Mouse (Mus musculus): ENCODE data around the gene Plpp3. TPM values are rescaled to one million over a fixed set of nuclear protein-coding genes. Genes with fewer than 3 reads are reported as not detected.

Gene Plpp3
- 100 to 1,000 TPM; 110 to 114 TPM for total RNA-seq (2021)

DNA sequence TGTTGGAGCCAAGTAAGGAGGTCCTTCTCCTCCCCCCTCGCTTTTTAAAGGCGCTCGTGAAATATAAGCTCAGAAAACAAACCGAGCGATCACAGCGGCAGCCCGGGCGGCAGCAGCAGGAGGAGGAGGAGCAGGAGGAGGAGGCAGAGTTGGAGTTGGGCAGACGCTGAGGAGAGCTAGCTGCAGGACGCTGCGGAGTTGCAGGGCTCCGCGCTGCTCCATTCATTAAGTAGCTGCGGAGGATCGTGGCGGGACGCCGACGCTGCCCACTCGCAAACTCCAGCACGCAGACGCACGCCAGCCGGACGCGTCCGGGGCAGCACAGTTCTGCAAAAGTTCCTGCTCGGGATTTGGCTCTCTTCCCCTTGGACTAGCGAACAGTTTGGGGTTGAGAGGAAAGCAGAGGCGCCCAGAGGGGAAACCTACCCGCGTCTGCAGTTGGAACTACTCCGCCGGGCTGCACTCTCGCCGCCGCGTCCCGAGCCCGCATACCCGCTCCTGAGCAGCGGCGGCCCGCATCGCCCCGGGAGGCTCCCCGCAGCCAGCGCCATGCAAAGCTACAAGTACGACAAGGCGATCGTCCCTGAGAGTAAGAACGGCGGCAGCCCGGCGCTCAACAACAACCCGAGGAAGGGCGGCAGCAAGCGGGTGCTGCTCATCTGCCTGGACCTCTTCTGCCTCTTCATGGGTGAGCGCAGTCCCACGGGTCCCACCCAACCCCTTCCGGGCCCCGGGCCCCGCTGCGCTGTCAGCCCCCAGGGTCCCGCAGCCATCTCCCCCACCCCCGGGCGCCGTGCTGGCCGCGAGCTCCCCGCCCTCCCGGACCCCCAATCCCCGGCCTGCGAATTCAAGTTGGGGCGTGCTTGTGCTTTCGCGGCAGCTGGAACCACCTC is at the start of gene Plpp3:
TSS of gene Plpp3 (plus strand) at position 72 of the 893 bp plus-strand sequence.
- peak; percentile 78 to 84 for DNase-seq (ENCODE audit: extremely low spot score in 1 of 2, low spot score in 2 of 2)
- intact Hi-C loops (cut with DNase I) = loop anchor here (5.0 to 10.0 kb wide), 5 partner anchors 45 to 990 kb away; no protein-coding TSS in a partner anchor

DNA sequence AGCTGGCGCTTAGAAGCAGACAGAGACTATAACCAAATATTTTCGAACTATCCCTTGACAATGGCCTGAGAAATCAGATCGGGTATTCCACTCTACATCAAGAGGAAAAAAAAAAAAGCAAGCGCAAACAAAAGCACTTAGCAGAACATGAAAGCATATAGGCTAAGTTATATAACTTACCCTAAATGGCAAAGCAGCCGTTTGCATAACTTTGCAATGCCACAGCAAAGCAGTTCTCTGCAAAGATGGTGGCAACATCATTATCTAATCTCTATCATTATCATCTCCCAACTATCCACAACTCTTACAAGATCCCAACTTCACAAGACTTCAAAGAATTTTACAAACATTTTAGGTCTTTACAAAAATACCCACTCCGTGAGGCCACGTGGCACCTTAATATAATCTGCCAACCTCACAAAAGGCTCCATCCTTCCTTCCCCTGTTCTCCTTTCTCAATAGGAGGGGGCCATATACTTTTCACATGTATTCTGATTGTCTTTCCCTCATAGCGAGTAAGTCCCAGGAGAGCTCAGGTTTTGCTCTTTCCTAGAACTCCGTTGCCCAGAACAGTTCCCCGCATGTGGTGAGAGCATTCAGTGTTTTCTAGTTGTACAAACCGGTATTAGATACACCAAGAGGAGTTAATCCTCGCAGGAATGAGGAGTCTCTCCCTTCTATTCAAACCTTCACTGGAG is 49.1 kb upstream of the Plpp3 start:
- intact Hi-C loops (cut with DNase I) = loop anchor here (5.0 kb wide), 1 partner anchor 71 kb away; no protein-coding TSS in a partner anchor
- no peak for DNase-seq (ENCODE audit: extremely low spot score in 1 of 2, low spot score in 2 of 2)

DNA sequence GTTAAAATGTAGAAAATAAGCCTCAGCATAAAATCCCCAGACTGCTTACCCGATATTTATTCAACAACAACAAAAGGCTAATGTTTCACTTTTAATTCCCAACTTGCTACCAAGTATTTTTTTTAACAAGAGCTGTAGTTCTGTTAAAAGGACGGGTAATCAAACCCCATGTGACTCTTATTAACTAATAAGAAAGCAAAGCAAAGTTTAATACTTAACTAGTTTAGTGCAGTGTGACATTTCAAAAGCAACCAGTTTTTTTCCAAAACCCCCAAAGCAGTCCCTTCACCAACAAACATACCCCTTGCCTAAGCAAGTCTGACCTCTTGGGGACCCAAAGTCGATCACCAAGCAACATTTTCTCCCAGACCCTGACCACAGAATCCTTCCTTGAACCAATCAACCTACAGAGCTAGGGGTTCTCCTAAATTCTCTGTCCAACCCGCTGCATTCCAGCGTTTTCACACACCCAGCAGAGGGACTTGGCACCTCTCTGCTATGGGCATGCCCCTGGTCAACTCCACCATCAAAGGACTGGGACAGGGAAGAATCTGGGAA is 48.4 kb upstream of the Plpp3 start:
- intact Hi-C loops (cut with DNase I) = loop anchor here (5.0 kb wide), 1 partner anchor 71 kb away; no protein-coding TSS in a partner anchor

DNA sequence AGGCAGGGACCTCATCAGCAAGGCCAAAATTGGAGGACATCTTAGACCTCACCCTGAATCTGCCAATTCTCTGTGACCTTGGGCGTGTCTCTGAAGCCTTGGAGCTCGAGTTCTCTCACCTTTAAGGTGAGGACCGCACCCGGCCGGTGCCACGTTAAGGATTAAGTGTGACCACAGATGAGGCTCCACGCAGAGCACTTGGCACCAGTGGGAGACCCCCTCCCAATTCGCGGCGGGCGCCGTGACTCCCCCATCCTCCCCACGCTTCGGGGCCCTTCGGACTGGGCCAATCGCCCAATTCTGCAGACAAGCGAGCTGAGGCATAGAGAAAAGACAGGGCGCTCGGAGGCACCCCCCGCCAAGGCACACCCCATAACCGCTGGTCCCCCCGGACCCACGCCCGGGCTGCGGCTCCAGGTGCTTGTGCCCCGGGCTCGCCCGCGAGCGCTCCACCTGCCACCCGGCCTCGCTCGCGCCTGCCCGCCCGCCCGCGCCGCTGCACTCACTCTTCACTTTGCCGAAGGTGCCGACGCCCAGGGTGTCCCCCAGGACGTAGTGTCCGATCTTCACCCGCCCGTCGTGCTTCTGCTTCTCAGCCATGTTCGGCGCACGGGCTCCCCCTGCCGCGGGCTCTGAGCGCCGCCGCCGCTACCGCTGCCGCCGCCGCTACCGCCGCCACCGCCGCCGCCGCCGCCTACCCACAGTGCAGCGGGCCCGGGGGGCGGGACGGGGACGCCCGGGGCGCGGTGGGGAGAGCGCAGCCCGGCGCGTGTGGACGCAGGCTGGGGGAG is 47.8 kb upstream of the Plpp3 start, which contains the start of gene Prkaa2:
TSS of gene Prkaa2 (minus strand) at position 692 of the 791 bp plus-strand sequence.
- intact Hi-C loops (cut with DNase I) = loop anchor here (5.0 kb wide), 1 partner anchor 72 kb away; no protein-coding TSS in a partner anchor
- peak; percentile 49 to 88 for DNase-seq (ENCODE audit: extremely low spot score in 1 of 2, low spot score in 2 of 2)

More for the DNA sequence above, 48.4 kb upstream of the Plpp3 start:
- no peak for DNase-seq (ENCODE audit: extremely low spot score in 1 of 2, low spot score in 2 of 2)

DNA sequence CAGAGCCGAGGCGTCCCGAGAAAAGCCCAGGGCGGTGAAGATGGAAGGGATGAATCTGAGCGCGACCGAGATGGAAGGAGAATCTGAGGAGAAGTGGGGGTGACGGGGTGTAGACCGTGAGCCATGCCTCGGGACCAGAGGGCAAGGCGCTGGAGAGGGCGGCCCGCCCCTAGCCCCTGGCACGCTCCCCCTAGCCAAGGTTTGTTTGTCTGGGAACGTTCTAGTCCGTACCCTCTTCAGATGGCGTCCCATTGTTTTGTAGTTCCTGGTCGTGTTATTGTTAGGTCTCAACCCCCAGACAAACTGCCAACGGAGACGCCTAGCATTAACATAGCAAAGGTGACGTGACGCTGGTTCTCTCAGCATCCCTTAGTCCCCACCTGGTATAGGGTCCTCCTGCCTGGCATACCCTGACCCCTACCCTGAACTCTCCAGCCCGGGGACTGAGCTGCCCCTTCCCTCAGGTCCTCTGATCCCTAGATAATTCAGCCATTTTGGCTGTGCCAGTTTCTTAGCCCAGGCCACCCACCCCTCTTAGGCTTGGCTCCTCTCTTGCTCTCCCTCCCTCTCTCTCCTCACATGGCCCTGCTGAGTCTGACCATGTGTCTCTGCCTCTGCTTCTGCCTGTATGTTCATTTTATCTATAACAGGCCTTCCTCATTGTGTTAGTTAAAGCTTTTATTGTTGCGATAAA is 47.0 kb upstream of the Plpp3 start:
- intact Hi-C loops (cut with DNase I) = loop anchor here (5.0 kb wide), 1 partner anchor 73 kb away; no protein-coding TSS in a partner anchor
- DNase-seq (ENCODE audit: extremely low spot score in 1 of 2, low spot score in 2 of 2) = peak; percentile 31 to 47

DNA sequence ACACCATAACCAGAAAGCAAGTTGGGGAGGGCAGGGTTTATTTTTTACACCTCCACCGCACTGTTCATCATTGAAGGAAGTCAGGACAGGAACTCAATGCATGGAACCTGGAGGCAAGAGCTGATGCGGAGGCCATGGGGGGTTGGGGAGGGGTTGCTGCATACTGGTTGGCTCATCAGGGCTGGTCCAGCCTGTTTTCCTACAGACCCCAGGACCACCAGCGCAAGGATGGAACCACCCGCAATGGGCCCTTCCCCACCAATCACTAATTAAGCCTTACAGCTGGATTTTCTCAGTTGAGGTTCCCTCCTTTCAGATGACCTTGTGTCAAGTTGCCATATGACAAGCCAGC is 46.5 kb upstream of the Plpp3 start:
- DNase-seq (ENCODE audit: extremely low spot score in 1 of 2, low spot score in 2 of 2) = peak in 1 of 2 experiments; percentile 29
- intact Hi-C loops (cut with DNase I) = no loop called here

DNA sequence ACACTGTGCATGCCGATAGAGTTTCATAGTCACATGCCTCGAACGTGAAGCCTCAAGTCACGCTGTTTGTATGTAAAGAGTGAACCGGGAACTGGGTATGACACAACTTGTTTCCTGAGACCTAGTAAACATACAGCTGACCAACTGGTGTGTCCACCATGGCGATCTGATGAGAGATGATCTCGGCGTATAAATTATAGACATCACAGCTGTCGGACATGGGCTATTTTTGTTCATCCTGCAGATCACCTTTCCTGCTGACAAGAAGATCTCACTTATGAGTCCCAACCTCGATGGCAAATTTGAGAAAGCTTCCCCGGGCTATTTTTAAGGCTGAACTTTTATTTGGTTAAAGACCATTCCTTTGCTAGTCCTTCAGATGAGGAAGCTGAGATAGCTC is 45.4 kb upstream of the Plpp3 start:
- intact Hi-C loops (cut with DNase I) = no loop called here
- no peak for DNase-seq (ENCODE audit: extremely low spot score in 1 of 2, low spot score in 2 of 2)

DNA sequence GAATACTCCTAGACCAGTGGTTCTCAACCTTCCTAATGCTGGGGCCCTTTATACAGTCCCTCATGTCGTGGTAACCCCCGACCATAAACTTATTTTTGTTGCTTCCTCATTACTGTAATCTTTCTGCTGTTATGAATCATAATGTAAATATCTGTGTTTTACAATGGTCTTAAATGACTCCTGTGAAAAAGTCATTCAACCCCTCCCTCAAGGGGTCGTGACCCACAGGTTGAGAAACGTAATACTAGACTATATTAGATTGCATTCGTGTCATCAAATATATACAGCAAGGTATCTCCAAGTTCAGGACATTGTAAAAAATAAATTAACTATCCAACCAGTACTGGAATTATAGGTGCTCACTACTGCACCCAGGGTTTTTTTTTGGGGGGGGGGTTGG is 44.1 kb upstream of the Plpp3 start:
- intact Hi-C loops (cut with DNase I) = no loop called here
- DNase-seq (ENCODE audit: extremely low spot score in 1 of 2, low spot score in 2 of 2) = no peak

DNA sequence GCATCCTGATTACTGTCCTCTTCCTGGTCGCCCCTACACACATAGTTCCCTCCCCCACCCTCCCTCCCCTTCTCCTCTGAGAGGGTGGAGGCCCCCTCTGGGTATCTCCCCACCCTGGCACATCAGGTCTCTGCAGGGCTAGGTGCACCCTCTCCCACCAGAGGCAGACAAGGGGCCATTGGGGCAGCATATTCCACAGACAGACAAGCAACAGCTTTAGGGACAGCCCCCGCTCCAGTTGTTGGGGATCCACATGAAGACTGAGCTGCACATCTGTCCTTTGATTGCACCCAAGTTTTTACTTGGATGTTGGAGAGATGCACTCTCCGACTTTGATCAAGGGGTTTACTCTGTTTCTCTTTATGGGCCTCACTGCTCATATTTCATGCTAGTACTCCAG is 43.7 kb upstream of the Plpp3 start:
- intact Hi-C loops (cut with DNase I) = no loop called here
- DNase-seq (ENCODE audit: extremely low spot score in 1 of 2, low spot score in 2 of 2) = no peak

DNA sequence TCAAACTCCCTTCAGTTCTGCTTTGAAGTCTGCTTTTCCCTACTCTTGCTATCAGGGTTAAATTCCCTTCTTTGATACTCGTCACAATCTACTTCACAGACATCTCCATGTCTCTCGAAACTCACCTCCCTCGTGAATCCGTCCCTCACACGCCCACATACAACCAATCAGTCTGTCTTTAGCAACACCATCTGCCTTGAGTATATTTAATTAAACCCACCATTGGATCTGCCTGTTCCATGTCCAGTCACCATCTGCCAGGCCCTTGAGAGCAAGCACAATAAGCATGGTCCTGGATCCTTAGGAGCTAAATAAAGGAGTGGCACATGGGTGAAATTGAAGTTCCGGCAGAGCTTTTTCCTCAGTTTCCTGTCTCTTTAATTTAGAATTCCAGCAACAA is 36.1 kb upstream of the Plpp3 start:
- DNase-seq (ENCODE audit: extremely low spot score in 1 of 2, low spot score in 2 of 2) = no peak
- intact Hi-C loops (cut with DNase I) = loop anchor here (5.0 kb wide), 1 partner anchor 209 kb away; the partner anchor contains the start of gene Fyb2

DNA sequence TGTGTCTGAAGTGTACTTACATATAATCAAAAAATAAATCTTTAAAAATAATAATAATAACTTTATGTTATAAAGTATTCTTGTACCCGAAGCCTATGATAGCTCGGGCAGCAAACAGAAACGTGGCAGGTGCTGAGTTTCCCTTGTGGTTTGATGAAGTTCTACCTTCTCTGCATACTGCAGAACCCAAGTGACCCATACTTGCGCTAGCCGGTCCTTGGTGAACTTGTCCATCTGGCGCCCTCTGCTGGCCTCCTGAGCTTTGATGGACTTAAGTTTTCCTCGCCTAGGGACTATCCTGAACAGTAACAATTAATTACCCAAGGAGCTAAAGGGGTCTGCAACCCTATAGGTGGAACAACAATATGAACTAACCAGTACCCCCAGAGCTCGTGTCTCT is 34.7 kb upstream of the Plpp3 start:
- intact Hi-C loops (cut with DNase I) = loop anchor here (5.0 kb wide), 1 partner anchor 210 kb away; the partner anchor contains the start of gene Fyb2
- DNase-seq (ENCODE audit: extremely low spot score in 1 of 2, low spot score in 2 of 2) = peak in 1 of 2 experiments; percentile 66

DNA sequence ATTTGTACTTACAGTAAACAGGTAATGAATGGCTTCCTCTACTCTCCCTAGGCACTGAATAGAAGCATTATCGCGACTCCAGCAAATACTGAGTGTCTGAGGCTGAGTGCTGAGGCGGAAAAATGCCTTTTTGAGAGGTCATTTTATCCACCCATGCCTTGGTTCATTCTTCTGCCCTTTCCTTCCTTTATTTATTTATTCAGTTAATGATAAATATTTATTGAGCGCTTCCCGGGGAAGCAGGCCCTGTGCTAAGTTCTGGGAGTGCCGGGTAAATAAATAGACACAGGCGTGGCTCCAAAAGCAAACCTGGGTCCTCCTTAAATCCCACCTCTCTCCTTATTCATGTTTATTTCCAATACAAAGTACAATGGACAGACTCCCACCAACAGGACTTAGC is 27.9 kb upstream of the Plpp3 start:
- intact Hi-C loops (cut with DNase I) = no loop called here

DNA sequence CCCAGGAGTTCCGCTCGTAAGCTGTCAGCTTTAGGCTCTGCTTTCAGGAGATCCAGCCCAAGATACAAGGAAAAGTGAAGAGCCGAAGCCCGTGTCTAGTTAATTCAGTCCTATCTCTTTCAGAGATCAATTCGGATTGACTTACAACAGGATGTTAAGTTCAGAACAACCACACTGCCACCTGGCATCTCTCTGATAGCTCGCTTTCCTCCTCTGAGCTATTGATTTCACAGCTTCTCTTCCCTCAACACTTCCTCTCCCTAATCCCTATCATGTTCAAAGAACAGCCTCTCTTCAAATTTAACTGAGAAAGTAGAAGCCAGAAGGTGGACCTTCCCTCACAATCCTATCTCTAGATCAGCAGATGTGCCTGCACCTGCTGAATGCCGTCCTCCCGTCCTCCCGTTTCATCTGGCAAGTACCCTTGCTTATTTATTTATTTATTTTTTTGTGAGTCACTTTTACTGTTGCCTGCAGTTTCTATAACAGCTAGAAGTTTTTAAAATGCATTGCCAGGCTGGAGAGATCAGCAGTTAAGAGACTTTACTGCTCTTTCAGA is 25.3 kb upstream of the Plpp3 start:
- DNase-seq (ENCODE audit: extremely low spot score in 1 of 2, low spot score in 2 of 2) = no peak
- intact Hi-C loops (cut with DNase I) = no loop called here

More for the DNA sequence above, 27.9 kb upstream of the Plpp3 start:
- DNase-seq (ENCODE audit: extremely low spot score in 1 of 2, low spot score in 2 of 2) = no peak

DNA sequence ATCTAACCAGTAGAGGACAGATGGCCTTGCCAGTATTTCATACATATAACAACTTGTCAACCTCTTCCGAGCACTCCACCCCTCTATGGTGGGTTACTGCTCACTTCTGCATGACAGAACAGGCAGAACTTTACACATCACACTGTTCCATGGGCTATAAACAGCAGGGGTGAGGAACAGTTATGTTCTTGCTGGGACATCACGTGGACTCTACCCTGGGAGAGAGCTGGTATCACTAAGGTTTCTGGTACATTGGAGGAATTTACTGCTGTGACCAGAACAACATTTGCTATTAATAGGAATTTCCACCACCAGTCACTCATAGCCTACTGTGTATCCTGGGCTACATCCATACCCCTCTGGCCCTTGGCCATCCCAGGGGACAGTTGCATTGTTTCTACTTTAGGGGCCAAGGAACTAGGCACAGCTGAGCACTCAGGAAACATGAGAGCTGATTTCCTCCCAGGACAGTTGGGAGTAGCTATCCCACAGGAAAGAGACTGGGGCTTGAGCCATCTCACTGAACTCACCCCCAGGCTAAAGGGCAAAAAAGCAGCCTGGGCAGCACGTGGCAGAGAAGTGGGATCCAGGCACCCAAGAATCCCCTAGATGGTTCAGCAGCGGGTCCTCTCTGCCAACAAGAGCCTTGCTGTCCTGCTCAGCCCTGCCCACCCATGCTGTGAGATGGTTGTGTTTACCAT is 23.6 kb upstream of the Plpp3 start:
- DNase-seq (ENCODE audit: extremely low spot score in 1 of 2, low spot score in 2 of 2) = peak in 1 of 2 experiments; percentile 36
- intact Hi-C loops (cut with DNase I) = no loop called here

DNA sequence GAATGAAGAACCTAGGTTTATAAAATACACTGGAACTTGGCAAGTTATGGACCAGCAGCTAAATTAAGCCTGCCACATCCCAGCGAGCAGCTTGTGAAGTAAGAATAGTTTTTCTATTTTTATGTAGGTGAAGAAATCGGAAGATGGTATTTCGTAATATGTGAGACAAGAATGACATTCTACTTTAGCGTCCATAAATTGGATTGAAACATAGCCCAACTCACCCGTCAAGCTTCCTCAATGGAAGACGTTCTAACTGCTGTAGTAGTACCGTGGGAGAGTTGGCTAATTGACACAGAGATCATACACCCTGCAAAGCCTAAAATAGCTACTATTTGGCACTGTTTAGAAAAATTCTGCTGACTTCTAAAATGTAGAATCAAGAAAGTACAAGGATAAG is 7.7 kb upstream of the Plpp3 start:
- intact Hi-C loops (cut with DNase I) = no loop called here
- no peak for DNase-seq (ENCODE audit: extremely low spot score in 1 of 2, low spot score in 2 of 2)

DNA sequence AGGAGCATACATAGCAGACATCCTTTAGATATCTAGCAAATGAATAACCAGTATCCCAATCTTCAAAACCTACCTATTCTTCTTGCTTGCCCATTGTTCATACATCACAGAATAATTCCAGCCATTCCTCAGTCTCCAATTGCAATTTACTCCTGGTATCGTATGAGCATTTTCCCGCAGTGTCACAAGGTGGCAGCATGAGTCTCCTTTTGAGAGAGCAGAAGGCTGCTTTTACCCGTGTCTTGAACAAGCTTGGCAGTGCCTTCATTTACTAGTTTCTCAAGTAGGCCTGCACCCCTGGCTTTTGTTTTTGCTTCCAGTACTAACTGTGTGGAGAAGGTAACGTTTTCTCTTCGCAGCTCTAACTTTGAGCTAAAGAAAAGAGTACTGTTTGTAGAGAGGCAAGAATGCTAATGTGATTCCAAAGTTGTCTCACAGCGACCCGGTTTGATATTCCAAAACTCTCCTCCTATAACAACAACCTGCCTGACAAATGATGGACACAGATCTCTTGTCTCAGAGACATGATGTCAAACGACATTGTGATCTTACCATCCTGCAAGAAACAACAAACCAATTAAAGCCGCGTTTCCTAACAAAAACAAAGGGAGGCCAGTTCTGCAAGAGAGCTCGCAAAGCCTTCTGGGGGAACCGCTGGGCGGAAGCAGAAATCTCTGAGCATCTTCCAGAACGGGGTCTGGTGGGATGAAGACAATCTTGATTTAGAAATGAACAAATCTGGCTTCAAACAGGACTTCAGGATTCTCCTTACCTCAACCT is 5.0 kb upstream of the Plpp3 start:
- DNase-seq (ENCODE audit: extremely low spot score in 1 of 2, low spot score in 2 of 2) = peak; percentile 74 to 84
- intact Hi-C loops (cut with DNase I) = loop anchor here (5.0 to 10.0 kb wide), 2 partner anchors 643 to 790 kb away; no protein-coding TSS in a partner anchor
